Mouse (Mus musculus) gonadal fat pad, adult 2 months (tissue): ENCODE data around the gene Gpr157. TPM values are rescaled to one million over a fixed set of nuclear protein-coding genes. Genes with fewer than 3 reads are reported as not detected.

ENCODE experiments used
- DNase-seq: peaks from one replicate; pipeline ENCODE4 v3.0.0-alpha.2; 2012; ENCODE audit warnings: low read depth
- polyA plus RNA-seq: library from polyadenylated mRNA; depleted of rRNA; stranded (reverse); fragments of >200 nt; gene quantifications from 2 replicates; pipeline ENCODE4 v1.2.3, GENCODE M21; 2012

Gene Gpr157
- polyA plus RNA-seq, 1 experiment, result 7.0 TPM

- DNase-seq, result no peak
These were observed 14.6 kb upstream of the Gpr157 start for GRCm38 (mm10) chr4:150072416-150073101.

- no peak for DNase-seq
These were observed 14.1 kb upstream of the Gpr157 start for GRCm38 (mm10) chr4:150073102-150073473.

GRCm38 (mm10) chr4:150075350-150075749 lies 11.8 kb upstream of the Gpr157 start:
- DNase-seq, result peak; percentile 54

DNA sequence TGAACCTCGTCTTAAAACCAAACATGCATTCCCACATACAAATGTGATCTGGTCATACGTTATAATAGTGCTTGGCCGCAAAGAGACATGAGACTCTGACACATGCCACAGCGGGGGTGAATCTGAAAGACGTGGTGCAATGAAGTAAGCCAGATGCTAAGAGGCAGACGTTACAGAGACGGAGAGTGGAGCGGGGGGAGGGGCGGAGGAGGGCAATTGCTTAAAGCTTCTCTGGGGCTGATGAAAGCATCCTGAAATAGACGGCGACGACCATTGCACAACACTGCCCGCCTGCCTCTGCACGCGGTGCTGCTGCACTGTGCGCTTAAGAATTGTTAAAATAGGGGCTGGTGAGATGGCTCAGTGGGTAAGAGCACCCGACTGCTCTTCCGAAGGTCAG lies 11.0 kb upstream of the Gpr157 start:
- DNase-seq, result no peak

DNA sequence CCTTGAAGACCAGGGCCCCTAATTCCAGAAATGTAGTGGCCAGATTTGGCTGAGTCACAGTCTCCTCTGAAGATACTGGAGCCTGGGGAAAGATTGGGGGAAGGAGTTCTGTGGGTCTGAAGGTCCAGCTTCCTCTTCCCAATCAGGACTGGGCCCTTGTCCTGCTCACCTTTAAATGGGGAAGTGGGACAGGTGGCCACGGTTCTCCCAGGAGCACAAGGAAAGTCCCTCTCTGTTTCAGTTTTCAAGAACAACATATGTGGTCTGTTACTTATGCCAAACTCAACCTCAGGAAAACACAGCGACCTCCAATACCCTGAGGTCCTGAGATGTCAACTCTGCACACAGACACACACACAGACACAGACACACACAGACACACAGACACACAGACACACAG lies 8.5 kb upstream of the Gpr157 start:
- no peak for DNase-seq

- DNase-seq, result no peak
These were observed 7.9 kb upstream of the Gpr157 start for GRCm38 (mm10) chr4:150079244-150079643.

DNA sequence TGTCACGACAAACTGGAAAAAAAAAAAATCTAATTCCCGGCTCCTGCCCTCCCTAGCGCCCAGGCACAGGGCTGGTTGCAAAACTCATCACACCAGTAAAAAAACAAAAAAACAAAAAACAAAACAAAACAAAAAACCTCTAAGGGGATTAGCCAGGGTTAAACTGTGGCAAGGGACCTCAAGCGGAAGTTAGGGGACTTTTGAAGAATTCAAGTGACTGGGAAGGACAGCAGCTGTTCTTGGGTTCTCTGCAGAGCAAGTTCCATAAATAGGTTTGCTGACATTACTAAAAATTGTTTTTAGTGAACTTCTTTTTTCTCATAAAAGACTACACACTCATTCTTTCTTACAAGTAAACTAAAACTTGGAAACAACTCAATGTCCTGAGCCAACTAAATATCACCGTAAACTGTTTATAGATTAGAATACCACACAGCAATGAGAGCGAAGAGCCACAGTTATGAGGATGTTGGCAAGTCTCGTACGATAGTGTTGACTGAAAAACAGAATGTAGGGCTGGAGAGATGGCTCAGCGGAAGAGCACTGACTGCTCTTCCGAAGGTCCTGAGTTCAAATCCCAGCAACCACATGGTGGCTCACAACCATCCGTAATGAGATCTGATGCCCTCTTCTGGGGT lies 6.7 kb upstream of the Gpr157 start:
- DNase-seq, result no peak

DNA sequence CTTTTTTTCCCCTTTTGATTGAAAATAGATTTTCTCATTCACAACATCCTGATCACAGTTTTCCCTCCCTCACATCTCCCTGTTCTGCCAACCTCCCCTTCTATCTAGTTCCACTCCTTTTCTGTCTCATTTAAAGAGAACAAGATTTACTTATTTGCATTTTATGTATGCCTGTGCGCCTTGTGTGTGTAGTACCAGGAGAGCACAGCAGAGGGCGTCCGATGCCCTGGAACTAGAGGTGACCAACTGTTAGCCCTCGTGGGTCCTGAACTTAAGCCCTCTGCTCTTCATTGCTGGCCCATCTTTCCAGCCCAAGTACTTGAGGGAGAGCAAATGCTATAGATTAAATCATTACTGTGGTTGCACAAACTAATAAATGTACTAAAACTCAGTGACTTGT lies 1.8 kb upstream of the Gpr157 start:
- DNase-seq, result no peak

DNA sequence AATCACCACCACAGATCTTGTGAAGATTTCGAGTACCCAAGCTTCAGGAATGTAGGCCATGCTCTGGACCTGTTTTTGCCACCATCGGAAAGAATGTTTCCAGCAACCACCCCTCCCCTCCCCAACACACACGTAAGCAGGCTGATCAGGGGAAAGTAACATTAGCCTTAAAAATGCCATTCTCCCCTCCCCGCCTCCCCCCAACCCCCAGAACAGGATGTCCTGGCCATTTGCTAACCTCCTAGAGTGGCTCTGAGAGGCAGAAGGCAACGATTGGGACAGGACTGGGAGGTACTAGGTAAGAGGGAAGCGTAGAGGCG lies 364 bp upstream of the Gpr157 start:
- no peak for DNase-seq

GRCm38 (mm10) chr4:150087890-150088530 lies 845 bp downstream of the Gpr157 start:
- no peak for DNase-seq

- no peak for DNase-seq
These were observed 2.0 kb downstream of the Gpr157 start for GRCm38 (mm10) chr4:150089121-150089520.

- no peak for DNase-seq
These were observed 4.9 kb downstream of the Gpr157 start for GRCm38 (mm10) chr4:150091887-150092582.

DNA sequence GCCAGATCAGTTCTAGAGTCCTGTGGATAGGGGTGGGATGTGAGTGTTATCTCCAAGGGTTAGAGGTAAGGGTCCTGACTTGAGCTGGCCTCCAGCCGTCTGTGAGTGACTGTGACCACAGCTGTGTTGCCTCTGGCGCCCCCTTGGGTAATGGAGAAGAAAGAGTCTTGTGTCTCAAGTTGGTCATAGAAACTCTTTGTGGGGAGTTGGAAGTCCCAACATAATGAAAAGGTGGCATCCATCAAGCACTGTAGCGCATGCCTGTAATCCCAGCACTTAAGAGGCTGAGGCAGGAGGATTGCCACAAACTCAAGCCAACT lies 5.4 kb downstream of the Gpr157 start:
- DNase-seq, result no peak

GRCm38 (mm10) chr4:150093560-150094462 lies 6.6 kb downstream of the Gpr157 start:
- no peak for DNase-seq

- no peak for DNase-seq
These were observed 7.3 kb downstream of the Gpr157 start for GRCm38 (mm10) chr4:150094463-150094789.

- DNase-seq, result no peak
These were observed 9.1 kb downstream of the Gpr157 start for GRCm38 (mm10) chr4:150096309-150096708.

DNA sequence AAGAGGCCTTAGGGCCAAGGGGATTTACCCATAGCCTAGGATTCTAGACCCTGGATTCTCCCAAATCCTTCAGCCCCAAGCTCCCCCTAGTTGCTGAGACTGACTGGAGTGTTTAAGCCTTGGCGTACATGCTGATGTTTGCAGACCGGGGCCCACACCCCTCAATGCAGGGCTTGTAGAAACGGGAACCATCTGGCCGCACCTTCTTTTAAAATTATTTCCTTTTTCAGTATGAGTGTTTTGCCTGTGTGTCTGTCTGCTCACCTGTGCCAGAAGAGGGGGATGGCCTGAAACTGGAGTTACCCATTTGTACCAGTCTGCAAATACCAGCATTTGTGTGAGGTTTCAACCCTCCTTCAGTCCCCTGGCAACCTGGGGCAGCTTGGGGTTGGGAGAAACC lies 10.7 kb downstream of the Gpr157 start:
- DNase-seq, result no peak

- DNase-seq, result no peak
These were observed 11.7 kb downstream of the Gpr157 start for GRCm38 (mm10) chr4:150098880-150099279.

DNA sequence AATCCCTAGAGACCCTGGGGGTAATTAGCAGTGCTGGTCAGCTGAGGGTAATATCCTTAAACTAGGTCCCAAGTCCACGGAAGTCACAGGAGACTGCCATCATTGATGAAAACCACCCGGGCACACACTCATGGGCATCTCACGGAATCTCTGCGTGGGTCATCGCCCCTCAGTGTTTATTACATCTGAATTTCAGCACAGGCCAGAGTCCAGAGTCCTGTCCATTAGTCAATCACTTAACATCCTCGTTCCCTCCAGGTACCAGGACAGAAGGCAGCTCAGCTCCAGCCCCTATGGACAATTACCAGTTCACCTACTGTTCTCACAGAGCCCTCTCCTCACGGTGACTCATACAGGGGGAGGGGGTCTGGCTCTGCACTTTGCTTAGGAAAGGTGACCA lies 15.7 kb downstream of the Gpr157 start:
- DNase-seq, result no peak

- DNase-seq, result no peak
These were observed 18.5 kb downstream of the Gpr157 start for GRCm38 (mm10) chr4:150105671-150106070.

DNA sequence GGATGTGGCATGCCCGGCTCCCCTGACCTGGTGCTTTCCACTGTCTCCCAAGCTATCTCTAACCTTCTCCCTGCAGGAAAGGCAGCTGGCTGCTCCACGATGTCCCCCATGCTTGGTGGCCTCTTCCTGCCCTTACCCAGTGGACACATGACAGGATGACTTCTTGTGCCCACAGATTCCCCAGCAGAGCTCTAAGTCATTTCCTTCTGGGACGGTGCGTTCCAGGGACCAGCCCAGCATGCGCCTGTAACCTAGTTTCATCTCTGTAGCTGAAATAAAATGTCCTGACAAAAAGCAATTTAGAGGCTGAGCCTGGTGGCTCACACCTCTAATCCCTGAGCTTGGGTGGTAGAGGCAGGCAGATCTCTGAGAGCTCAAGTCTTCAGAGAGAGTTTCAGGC lies 19.5 kb downstream of the Gpr157 start:
- no peak for DNase-seq

DNA sequence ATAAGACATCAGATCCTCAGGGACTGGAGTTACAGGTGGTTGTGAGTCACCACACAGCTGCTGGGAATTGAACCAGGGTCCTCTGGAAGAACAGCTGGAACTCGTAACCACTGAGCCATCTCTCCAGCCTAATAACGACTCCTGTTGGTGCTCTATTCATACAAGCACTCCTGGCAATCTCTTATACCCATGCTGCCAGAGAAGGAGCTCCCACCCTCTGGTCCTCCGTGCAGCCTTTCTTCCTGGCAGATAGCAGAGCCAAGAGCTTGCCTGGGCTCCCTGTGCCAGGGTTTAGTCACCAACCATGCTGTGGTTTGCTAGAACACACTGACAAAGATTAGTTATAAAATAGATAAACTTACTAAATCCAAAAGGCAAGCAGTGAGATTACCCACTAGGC lies 22.5 kb downstream of the Gpr157 start:
- no peak for DNase-seq
